Mouse (Mus musculus) kidney, postnatal 0 days (tissue): Measurements from ENCODE around the gene Dgka. TPM values are rescaled to one million over a fixed set of nuclear protein-coding genes. Genes with fewer than 3 reads are reported as not detected.
A peak's percentile ranks its signal among the peaks of the same experiment; 100 is the strongest.

Experiments
- ATAC-seq: fragments of 200-750 bp; cut with Nextera tagmentation; replicated peaks from 2 replicates; pipeline ENCODE4 v1.8.0; 2017; ENCODE audit warnings: low read depth, moderate number of reproducible peaks, moderate TSS enrichment, moderate library complexity; ENCODE audit not compliant: low FRiP score
- DNase-seq: peaks from one replicate; pipeline ENCODE4 v3.0.0-alpha.2; 2016; ENCODE audit warnings: low spot score
- H3K27ac ChIP-seq: fragments of 300-500 bp; sonication (generic); 2 replicates; pipeline ENCODE4 v1.5.1; 2014; ENCODE audit warnings: mild to moderate bottlenecking
- H3K27me3 ChIP-seq: fragments of 300-500 bp; sonication (generic); 2 replicates; pipeline ENCODE4 v1.6.1; 2014; ENCODE audit warnings: low read length, mixed read lengths; ENCODE audit not compliant: insufficient read depth
- H3K36me3 ChIP-seq: fragments of 300-500 bp; sonication (generic); 2 replicates; pipeline ENCODE4 v1.6.1; 2014; ENCODE audit warnings: low read length, mixed read lengths; ENCODE audit not compliant: insufficient read depth
- H3K4me1 ChIP-seq: fragments of 300-500 bp; sonication (generic); replicated peaks from 2 replicates; pipeline ENCODE4 v1.6.1; 2014; ENCODE audit warnings: antibody characterized with exemption, low read length, mixed read lengths; ENCODE audit not compliant: insufficient read depth
- H3K4me2 ChIP-seq: fragments of 300-500 bp; sonication (generic); 2 replicates; pipeline ENCODE4 v1.6.1; 2014; ENCODE audit warnings: mild to moderate bottlenecking, low read length, moderate library complexity, mixed read lengths
- H3K4me3 ChIP-seq: fragments of 300-500 bp; sonication (generic); replicated peaks from 2 replicates; pipeline ENCODE4 v1.5.1; 2014; ENCODE audit warnings: low read depth, low read length
- H3K9ac ChIP-seq: fragments of 300-500 bp; sonication (generic); 2 replicates; pipeline ENCODE4 v1.6.1; 2014; ENCODE audit warnings: low read depth, low read length
- H3K9me3 ChIP-seq: fragments of 300-500 bp; sonication (generic); replicated peaks from 2 replicates; pipeline ENCODE4 v1.6.1; 2016; ENCODE audit warnings: low read length, inconsistent platforms, mixed read lengths
- CTCF ChIP-seq: IDR thresholded peaks from 2 replicates; pipeline ENCODE4 v1.5.1; 2016; ENCODE audit warnings: antibody characterized with exemption, low read depth, mild to moderate bottlenecking, moderate library complexity
- WGBS: fragments of 180-500 bp; shearing (Covaris S2); extraction: QIAGEN DNeasy Blood & Tissue Kit; methylation state at CpG from one replicate; pipeline ENCODE4 v1.1.7; 2014; 5-methylcytosine and 5-hydroxymethylcytosine counted together
- polyA plus RNA-seq: library from polyadenylated mRNA; unstranded; fragments of >200 nt; fragmentation: Nextera tagmentation; extraction: Ambion mirVana; gene quantifications from 2 replicates; pipeline ENCODE4 v1.2.1, GENCODE M21; 2015

Gene Dgka
- polyA plus RNA-seq = 5.4 and 6.4 TPM in 2 replicates

DNA sequence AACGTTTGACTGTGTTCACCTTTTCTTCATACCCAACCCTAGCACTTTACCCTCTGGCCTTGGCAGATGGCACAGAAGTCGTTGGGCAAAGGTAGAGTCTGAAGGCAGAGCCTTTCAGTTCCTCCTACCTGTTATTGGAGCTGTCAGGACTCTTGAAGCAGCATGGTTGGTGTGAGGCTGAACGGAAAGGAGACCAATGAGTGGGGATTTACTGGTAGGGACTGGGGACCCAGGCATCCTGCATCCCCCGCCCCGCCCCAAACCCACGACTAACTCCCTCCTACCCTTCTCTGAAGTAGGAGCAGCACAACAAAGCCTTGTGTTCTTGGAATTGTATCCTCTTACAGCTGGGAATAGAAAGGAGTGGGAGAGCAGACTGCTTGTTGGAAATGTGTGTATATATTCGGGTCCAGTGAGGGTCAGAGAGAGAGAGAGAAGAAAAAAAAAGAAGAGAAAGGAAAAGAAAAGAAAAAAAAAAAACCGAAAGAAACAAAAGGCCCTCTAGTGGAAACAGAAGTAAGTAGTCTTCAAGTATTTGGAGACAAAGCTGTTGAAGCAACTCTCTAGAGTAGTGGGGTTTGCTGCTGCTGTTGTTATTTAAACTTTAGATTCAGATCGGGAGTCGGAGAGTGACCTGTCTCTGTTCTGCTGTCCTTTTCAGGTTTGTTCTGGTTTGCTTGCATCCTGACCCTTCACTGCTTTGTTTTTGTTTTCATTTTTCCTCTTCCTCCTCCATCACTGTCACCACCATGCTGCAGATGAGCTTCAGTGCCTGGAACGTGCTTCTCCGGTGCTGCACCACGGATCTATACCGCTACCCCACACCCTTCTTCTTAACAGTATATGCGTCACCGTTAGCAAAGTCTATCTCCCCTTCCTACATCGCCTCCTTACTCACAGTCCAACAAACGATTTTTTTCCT lies at the start of gene Dgka:
Gene Dgka (minus strand): TSS at position 176 of the 922 bp plus-strand sequence.
- Histone ChIP-seq H3K36me3 (no peaks in the 10 kb centered on the region), H3K4me2 (peak within 1 kb of the TSS; percentile 98), H3K4me1 (peaks cover 28% of the 10 kb centered on the region), H3K4me3 (peak within 1 kb of the TSS; percentile 73), H3K27me3 (no peaks in the 10 kb centered on the region), H3K27ac (peak within 1 kb of the TSS; percentile 77), H3K9ac (peak within 1 kb of the TSS; percentile 72), H3K9me3 (no peaks in the 10 kb centered on the region)
- DNase-seq = peak; percentile 82
- 26% methylated on average over 18 of the region's 18 CpGs for WGBS
- TF ChIP-seq CTCF = peak; percentile 65
- ATAC-seq = no peak

DNA sequence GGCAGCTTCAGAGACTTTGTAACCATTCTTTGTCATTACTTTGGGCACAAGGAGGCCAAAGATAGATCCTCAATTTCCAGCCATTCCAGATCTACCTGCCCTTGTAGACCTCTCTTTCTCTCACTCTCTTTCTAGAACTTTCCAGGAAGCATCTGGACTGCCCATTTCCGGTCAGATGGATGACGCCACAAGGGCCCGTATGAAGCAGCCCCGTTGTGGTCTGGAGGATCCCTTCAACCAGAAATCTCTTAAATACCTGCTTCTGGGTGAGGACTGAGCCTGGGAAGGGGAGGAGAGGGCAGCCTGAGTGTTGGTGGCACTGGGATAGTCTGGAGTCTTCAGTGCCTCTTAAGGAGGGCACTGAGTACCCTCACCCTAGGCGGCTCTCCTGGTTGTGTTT lies 49.7 kb upstream of the Dgka start:
- H3K4me3 ChIP-seq = no peak overlapping the region
- WGBS = 87% methylated on average over 5 of the region's 5 CpGs
- no peak for TF ChIP-seq CTCF
- no peak overlapping the region for H3K4me2 ChIP-seq
- H3K4me1 ChIP-seq = no peaks in the 10 kb centered on the region
- DNase-seq (no peak), ATAC-seq (no peak)
- H3K36me3 ChIP-seq = 0 out of 2 replicates have a peak, but pooled peaks cover 2% of the 10 kb centered on the region
- no peaks in the 10 kb centered on the region for H3K27me3 ChIP-seq
- no peaks in the 10 kb centered on the region for H3K9me3 ChIP-seq
- no peak overlapping the region for H3K9ac ChIP-seq
- H3K27ac ChIP-seq = no peak overlapping the region

DNA sequence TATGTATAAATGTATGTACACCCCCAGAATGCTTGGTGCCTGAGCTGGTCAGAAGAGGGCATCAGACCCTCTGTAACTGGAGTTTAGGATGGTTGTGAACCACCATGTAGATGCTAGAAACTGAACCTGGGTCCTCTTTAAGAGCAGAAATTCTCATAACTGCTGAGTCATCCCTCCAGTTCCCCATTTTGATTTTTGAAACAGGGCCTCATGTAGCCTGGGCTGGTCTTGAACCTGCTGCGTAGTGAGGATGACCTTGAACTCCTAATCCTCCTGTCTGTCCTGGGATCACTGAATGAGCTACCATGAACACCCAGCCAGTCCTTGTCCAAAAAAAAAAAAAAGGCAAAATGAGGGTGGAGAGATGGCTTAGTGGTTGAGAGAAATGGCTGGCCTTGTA lies 48.6 kb upstream of the Dgka start:
- Histone ChIP-seq H3K4me3 (no peak overlapping the region), H3K9ac (no peak overlapping the region), H3K4me2 (no peak overlapping the region), H3K36me3 (no peaks in the 10 kb centered on the region), H3K27ac (no peak overlapping the region), H3K27me3 (no peaks in the 10 kb centered on the region), H3K9me3 (no peaks in the 10 kb centered on the region), H3K4me1 (no peaks in the 10 kb centered on the region)
- DNase-seq (no peak), ATAC-seq (no peak)
- TF ChIP-seq CTCF = no peak
- WGBS = 100% methylated on average over 1 of the region's 1 CpGs

DNA sequence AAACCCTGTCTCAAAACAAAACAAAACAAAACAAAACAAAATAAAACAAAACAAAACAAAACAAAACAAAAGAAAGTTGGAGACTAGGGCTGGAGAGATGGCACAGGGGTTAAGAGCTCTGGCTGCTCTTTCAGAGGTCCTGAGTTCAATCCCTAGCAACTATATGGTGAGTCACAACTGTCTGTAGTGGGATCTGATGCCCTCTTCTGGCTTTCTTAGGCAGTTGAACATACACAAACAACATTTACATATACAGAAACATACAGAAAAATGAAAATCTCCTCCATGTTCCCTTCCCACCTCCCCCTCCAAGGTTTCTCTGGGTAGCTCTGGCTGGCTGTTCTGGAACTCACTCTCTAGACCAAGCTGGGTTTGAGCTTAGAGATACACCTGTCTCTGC lies 47.4 kb upstream of the Dgka start:
- DNase-seq (no peak), ATAC-seq (no peak)
- TF ChIP-seq CTCF = peak; percentile 17; the same call in 1 of the 2 replicates
- no peaks in the 10 kb centered on the region for H3K36me3 ChIP-seq
- H3K4me1 ChIP-seq = no peaks in the 10 kb centered on the region
- H3K27ac ChIP-seq = no peak overlapping the region
- no peak overlapping the region for H3K4me2 ChIP-seq
- H3K27me3 ChIP-seq = no peaks in the 10 kb centered on the region
- no peak overlapping the region for H3K4me3 ChIP-seq
- no peaks in the 10 kb centered on the region for H3K9me3 ChIP-seq
- no peak overlapping the region for H3K9ac ChIP-seq

DNA sequence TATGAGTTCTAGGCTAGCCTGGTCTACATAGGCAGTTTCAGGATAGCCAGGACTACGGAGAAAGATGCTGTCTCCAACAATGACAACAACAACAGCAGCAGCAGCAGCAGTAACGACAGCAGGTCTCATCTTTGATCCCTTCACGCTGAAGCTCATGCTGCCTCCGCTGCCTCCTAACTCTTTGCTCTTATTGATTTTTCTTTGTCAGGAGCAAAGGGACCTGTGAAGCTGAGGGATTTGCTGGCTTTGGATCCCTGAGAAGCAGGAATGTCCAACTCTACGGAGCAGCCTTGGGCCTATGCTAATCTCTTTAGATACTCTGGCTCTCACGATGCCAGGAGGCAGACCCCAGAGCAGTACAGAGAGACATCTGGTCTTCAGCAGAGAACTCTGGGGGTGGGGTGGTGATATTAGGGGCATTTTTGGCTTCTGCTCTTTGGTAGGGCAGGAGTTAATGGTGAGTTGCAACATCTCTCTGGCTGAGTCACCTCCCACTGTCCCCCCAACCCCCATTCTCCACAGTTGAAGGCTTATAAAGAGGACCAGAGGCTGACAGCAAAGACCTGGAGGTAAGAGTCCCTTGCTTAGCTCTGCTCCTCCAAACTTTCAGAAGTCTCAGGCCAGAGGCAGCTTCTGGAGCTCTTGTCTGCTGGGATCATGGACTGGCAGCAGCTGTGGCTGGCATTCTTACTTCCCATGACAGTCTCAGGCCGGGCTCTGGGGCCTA lies 45.9 kb upstream of the Dgka start, which contains the start of gene Mmp19:
Gene Mmp19 (plus strand): TSS at position 513 of the 727 bp plus-strand sequence.
- H3K27ac ChIP-seq = no peak within 1 kb of the TSS
- no peak within 1 kb of the TSS for H3K9ac ChIP-seq
- no peaks in the 10 kb centered on the region for H3K4me1 ChIP-seq
- ATAC-seq (no peak), DNase-seq (no peak)
- no peak within 1 kb of the TSS for H3K4me2 ChIP-seq
- H3K27me3 ChIP-seq = no peaks in the 10 kb centered on the region
- 69% methylated on average over 7 of the region's 7 CpGs for WGBS
- H3K9me3 ChIP-seq = no peaks in the 10 kb centered on the region
- TF ChIP-seq CTCF = no peak
- no peak within 1 kb of the TSS for H3K4me3 ChIP-seq
- H3K36me3 ChIP-seq = no peaks in the 10 kb centered on the region

DNA sequence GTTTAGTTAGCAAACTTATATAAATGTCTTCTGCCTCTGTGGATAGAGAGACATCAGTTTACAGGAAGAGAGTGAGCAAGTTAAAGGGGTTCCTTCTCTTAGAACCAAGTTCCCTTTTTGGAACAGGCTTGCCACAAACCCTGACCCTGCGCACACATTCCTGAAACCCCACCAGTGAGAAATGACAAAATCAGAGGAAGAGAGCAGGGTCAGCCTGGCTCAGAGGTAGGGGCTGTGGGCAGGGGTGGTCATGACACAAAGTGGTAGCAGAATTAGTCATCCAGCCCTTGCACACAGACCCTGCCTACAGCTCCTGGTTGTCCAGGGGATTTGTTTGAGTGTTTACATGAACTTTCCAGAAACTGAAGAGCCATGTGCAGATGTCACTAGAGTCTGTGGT lies 35.5 kb upstream of the Dgka start:
- no peak for DNase-seq
- Histone ChIP-seq H3K9me3 (no peaks in the 10 kb centered on the region), H3K27ac (no peak overlapping the region), H3K4me2 (no peak overlapping the region), H3K9ac (no peak overlapping the region), H3K4me3 (no peak overlapping the region), H3K36me3 (no peaks in the 10 kb centered on the region), H3K4me1 (peaks cover 3% of the 10 kb centered on the region; the same call in 1 of the 2 replicates), H3K27me3 (no peaks in the 10 kb centered on the region)
- TF ChIP-seq CTCF = no peak
- 88% methylated on average over 1 of the region's 1 CpGs for WGBS
- no peak for ATAC-seq
